Mouse (Mus musculus): ENCODE results near the gene Acsl1.

DNA sequence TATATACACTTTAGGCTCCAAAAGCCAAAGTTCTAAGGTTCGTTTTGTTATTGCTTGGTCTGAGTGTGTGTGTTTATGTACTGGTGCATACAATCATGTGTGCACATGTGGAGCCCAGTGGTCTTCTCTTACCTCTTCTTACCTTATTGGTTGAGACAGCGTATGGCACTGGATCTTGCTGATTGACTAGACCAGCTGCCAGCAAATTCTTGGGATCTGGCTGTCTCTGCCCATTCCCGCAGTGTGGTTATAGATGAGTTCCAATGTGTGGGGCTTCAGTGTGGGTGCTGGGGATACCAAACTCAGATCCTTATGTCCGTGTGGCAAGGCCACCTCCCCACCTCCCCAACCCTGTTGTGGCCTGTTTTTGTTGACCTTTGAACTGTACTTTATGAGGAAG lies 21.8 kb upstream of the Acsl1 start:
- TF ChIP-seq POLR2A (IDR thresholded peaks at IDR 0.05; ENCODE audit: insufficient read depth, low read depth, low read length) = no peak
- no peak for TF ChIP-seq CTCF (IDR thresholded peaks at IDR 0.05; ENCODE audit: insufficient read depth, low read depth, low read length)

Measured in olfactory bulb, adult 2 months (tissue).